Mouse (Mus musculus) intestine, embryonic 15.5 days (tissue): ENCODE data around the gene Acin1. TPM values are rescaled to one million over a fixed set of nuclear protein-coding genes. Genes with fewer than 3 reads are reported as not detected.

Experiments
- ATAC-seq: fragments of 200-750 bp; cut with Nextera tagmentation; 2 replicates; pipeline ENCODE4 v1.8.0; 2017; ENCODE audit warnings: moderate TSS enrichment, moderate library complexity
- H3K27ac ChIP-seq: fragments of 300-500 bp; sonication (generic); 2 replicates; pipeline ENCODE4 v1.5.1; 2015; ENCODE audit warnings: mild to moderate bottlenecking, inconsistent platforms
- H3K27me3 ChIP-seq: fragments of 300-500 bp; sonication (generic); replicated peaks from 2 replicates; pipeline ENCODE4 v1.6.1; 2015; ENCODE audit warnings: inconsistent platforms
- H3K36me3 ChIP-seq: fragments of 300-500 bp; sonication (generic); 2 replicates; pipeline ENCODE4 v1.6.1; 2015; ENCODE audit warnings: inconsistent platforms
- H3K4me1 ChIP-seq: fragments of 300-500 bp; sonication (generic); replicated peaks from 2 replicates; pipeline ENCODE4 v1.6.1; 2015; ENCODE audit warnings: inconsistent platforms
- H3K4me2 ChIP-seq: fragments of 300-500 bp; sonication (generic); replicated peaks from 2 replicates; pipeline ENCODE4 v1.6.1; 2015; ENCODE audit warnings: mild to moderate bottlenecking, inconsistent platforms
- H3K4me3 ChIP-seq: fragments of 300-500 bp; sonication (generic); replicated peaks from 2 replicates; pipeline ENCODE4 v1.5.1; 2015; ENCODE audit warnings: inconsistent platforms
- H3K9ac ChIP-seq: fragments of 300-500 bp; sonication (generic); 2 replicates; pipeline ENCODE4 v1.6.1; 2015; ENCODE audit warnings: inconsistent platforms
- H3K9me3 ChIP-seq: fragments of 300-500 bp; sonication (generic); 2 replicates; pipeline ENCODE4 v1.6.1; 2016; ENCODE audit warnings: inconsistent platforms
- WGBS: fragments of 180-500 bp; shearing (Covaris S2); methylation state at CpG from one replicate; pipeline ENCODE4 v1.1.7; 2015; 5-methylcytosine and 5-hydroxymethylcytosine counted together
- microRNA counts: library from miRNA; unstranded; fragments of <30 nt; microRNA quantifications from one replicate; lab custom pipeline; 2016
- polyA plus RNA-seq: library from polyadenylated mRNA; unstranded; fragments of >200 nt; fragmentation: Nextera tagmentation; extraction: Ambion mirVana; gene quantifications from 2 replicates; pipeline ENCODE4 v1.2.1, GENCODE M21; 2015

Gene Acin1
- polyA plus RNA-seq, 1 experiment from 2014 or later = 107 TPM

DNA sequence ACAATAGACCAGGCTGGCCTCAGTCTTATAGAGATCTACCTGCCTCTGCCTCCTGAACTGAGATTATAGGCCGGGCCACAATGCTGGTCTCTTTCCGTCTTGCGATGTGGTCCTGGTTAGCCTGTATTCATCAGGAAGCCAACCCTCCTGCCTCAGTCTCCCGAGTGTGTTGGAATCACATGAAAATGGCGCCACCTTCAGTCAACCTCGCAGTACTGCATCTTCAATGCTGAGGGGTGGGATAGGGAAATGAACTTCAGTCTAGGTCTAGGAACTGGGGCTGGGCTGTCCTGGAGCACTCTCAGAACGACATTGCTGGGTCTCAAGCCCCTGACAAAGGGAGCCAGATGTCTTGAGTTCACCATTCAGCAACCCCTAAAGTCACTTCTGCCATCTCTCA is 89.6 kb downstream of the Acin1 start:
- Histone ChIP-seq H3K4me3 (no peak overlapping the region), H3K4me1 (peaks cover 8% of the 10 kb centered on the region; the same call in 1 of the 2 replicates), H3K4me2 (no peak overlapping the region), H3K27me3 (no peaks in the 10 kb centered on the region), H3K9me3 (no peaks in the 10 kb centered on the region), H3K27ac (no peak overlapping the region), H3K36me3 (0 out of 2 replicates have a peak, but pooled peaks cover 9% of the 10 kb centered on the region), H3K9ac (no peak overlapping the region)
- no peak for ATAC-seq
- 77% methylated on average over 7 of the region's 7 CpGs for WGBS

DNA sequence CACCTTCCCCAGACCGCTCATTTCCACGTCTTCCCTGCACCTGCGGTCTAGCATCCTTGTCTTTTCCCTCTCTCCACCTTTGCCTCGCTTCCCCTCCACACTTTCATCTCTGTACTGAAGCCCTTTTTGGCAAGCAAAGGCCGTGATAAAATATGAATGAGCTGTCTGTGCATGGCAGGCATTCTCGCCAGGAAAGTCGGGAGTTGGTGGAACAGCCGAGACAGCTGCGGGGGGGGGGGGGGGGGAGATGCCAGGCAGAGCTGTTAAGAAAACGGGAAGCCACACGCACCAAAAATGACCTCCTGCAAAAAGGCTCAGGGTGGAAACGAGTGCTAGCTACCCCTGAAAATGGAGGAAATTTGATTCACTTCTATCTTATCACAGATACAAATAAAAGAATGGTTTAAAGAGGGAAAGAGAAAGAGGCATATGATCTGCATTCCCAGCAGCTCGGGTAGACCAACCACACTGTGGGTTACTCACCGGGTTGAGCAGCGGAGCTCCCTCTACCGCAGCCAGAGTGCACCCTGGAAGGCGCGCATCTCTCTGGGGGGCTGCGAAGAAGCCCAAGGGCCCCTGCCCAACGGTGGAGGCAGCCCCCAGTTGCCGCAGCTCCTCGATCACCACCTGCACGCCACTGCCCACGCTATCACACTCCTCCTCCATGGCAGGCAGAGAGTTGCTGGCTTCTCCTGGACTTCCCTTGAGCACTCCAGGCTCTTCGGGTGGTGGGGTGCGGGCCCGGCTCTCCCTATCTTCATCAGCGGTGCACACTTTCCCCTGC is 91.9 kb downstream of the Acin1 start:
- H3K27ac ChIP-seq = no peak overlapping the region
- H3K36me3 ChIP-seq = 0 out of 2 replicates have a peak, but pooled peaks cover 9% of the 10 kb centered on the region
- H3K4me2 ChIP-seq = no peak overlapping the region
- H3K4me3 ChIP-seq = no peak overlapping the region
- WGBS = 71% methylated on average over 28 of the region's 28 CpGs
- H3K9me3 ChIP-seq = no peaks in the 10 kb centered on the region
- peaks cover 8% of the 10 kb centered on the region; the same call in 1 of the 2 replicates for H3K4me1 ChIP-seq
- H3K27me3 ChIP-seq = no peaks in the 10 kb centered on the region
- no peak for ATAC-seq
- H3K9ac ChIP-seq = no peak overlapping the region

DNA sequence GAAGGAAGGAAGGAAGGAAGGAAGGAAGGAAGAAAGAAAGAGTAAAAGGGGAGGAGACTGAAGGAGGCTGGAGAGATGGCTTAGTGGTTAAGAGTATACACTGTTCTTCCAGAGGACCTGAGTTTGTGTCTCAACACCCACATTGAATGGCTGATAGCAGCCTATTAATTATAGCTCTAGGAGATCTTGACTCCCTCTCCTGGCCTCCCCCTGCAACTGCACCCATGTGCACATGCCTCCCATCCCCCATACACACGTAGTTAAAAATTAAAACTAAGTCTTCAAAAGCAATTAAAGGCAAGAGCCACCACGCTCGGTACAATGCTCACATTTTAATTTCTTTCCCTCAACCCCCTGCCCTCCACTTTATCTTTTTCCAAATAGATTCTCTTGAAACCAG is 92.7 kb downstream of the Acin1 start:
- no peak overlapping the region for H3K4me2 ChIP-seq
- no peak overlapping the region for H3K9ac ChIP-seq
- 87% methylated on average over 3 of the region's 3 CpGs for WGBS
- no peak overlapping the region for H3K27ac ChIP-seq
- no peak for ATAC-seq
- H3K36me3 ChIP-seq = 0 out of 2 replicates have a peak, but pooled peaks cover 9% of the 10 kb centered on the region
- no peaks in the 10 kb centered on the region for H3K9me3 ChIP-seq
- H3K27me3 ChIP-seq = no peaks in the 10 kb centered on the region
- H3K4me3 ChIP-seq = no peak overlapping the region
- peaks cover 8% of the 10 kb centered on the region; the same call in 1 of the 2 replicates for H3K4me1 ChIP-seq

DNA sequence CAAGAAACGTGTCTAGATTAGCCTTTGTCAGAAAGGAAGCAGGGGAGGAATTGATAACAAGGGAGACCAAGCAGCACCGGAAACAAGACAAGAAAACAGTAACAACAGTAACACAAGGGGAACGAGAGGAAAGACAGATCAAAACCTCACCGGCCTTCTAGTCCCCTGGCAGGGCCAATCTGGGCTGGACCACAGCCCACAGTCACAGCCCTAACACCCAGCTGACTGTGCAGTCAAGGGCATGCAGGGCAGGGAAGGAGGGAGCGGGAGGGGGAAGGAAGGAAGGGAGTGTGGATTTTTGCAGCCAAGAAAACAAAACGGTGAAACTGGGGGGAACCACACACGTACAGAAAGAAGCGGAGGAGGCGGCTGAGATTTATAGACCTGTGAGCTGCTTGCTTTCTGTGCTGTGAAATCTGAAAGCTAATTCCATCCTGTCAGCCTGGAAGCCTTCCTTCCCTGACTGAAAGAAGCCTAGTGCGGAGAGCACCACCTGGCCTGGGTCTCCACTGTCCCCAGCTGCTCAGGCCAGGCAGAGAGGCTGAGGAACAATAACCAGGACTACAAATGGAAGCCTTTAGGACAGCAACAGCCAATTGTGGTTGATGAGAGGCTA is 94.3 kb downstream of the Acin1 start:
- Histone ChIP-seq H3K36me3 (0 out of 2 replicates have a peak, but pooled peaks cover 9% of the 10 kb centered on the region), H3K4me3 (no peak overlapping the region), H3K9ac (no peak overlapping the region), H3K9me3 (no peaks in the 10 kb centered on the region), H3K4me2 (no peak overlapping the region), H3K27ac (peak overlapping the region; percentile 51; the same call in 1 of the 2 replicates), H3K27me3 (no peaks in the 10 kb centered on the region), H3K4me1 (peaks cover 8% of the 10 kb centered on the region; the same call in 1 of the 2 replicates)
- 44% methylated on average over 10 of the region's 10 CpGs for WGBS
- ATAC-seq = peak; percentile 51; the same call in 1 of the 2 replicates

MicroRNA genes within 50 kb of the gene (microRNA counts, 519-probe panel; counts per million panel counts)
- microRNA mmu-miR-686 (lab: Ali Mortazavi, UCI) = 97.1 counts per million, percentile 29 among the panel's probes with 10 or more counts

Other genes starting within 250 kb of the Acin1 start
- gene Lrp10, start 222.8 kb downstream of the Acin1 start, polyA plus RNA-seq = 57.2 and 60.6 TPM in 2 replicates
- 1.6 and 1.9 TPM in 2 replicates for gene Rem2, start 210.8 kb downstream of the Acin1 start, polyA plus RNA-seq
- gene Prmt5, start 169.4 kb downstream of the Acin1 start, polyA plus RNA-seq = 78.0 and 80.0 TPM in 2 replicates
- 53.9 and 57.2 TPM in 2 replicates for gene Haus4, start 132.3 kb downstream of the Acin1 start, polyA plus RNA-seq
- gene Ajuba, start 109.4 kb downstream of the Acin1 start, polyA plus RNA-seq = 18.2 and 19.0 TPM in 2 replicates
- gene 4931414P19Rik, start 80.9 kb downstream of the Acin1 start, polyA plus RNA-seq = 6.0 and 8.2 TPM in 2 replicates
- 360 and 408 TPM in 2 replicates for gene Psmb5, start 68.9 kb downstream of the Acin1 start, polyA plus RNA-seq
- not detected in 2 replicates for gene Psmb11, start 65.5 kb downstream of the Acin1 start, polyA plus RNA-seq
- gene Gm17606, start 46.0 kb downstream of the Acin1 start, polyA plus RNA-seq = not detected in 2 replicates
- 2.8 and 3.0 TPM in 2 replicates for gene Cdh24, start 45.6 kb downstream of the Acin1 start, polyA plus RNA-seq
- 83.7 and 84.8 TPM in 2 replicates for gene 1700123O20Rik, start 715 bp downstream of the Acin1 start, polyA plus RNA-seq
- gene Gm29776, start 11.9 kb upstream of the Acin1 start, polyA plus RNA-seq = 0.11 and 0.15 TPM in 2 replicates
- 0.19 and 0.21 TPM in 2 replicates for gene Cebpe, start 25.2 kb upstream of the Acin1 start, polyA plus RNA-seq
- gene Slc7a8, start 95.0 kb upstream of the Acin1 start, polyA plus RNA-seq = 30.9 and 33.0 TPM in 2 replicates
- not detected in 2 replicates for gene Rnf212b, start 127.2 kb upstream of the Acin1 start, polyA plus RNA-seq
- gene Homez, start 184.0 kb upstream of the Acin1 start, polyA plus RNA-seq = 6.2 and 6.9 TPM in 2 replicates
- gene Ppp1r3e, start 190.6 kb upstream of the Acin1 start, polyA plus RNA-seq = 2.3 TPM in 2 replicates
- 3.6 and 4.7 TPM in 2 replicates for gene Bcl2l2, start 196.4 kb upstream of the Acin1 start, polyA plus RNA-seq
- gene Gm20521, start 196.5 kb upstream of the Acin1 start, polyA plus RNA-seq = 0.34 and 0.35 TPM in 2 replicates
- gene Pabpn1, start 205.6 kb upstream of the Acin1 start, polyA plus RNA-seq = 108 and 119 TPM in 2 replicates
- 30.2 and 33.2 TPM in 2 replicates for gene Slc22a17, start 226.2 kb upstream of the Acin1 start, polyA plus RNA-seq
- 20.0 and 20.7 TPM in 2 replicates for gene Efs, start 239.2 kb upstream of the Acin1 start, polyA plus RNA-seq
- gene Il25, start 245.8 kb upstream of the Acin1 start, polyA plus RNA-seq = not detected in 2 replicates
- 2.2 and 2.3 TPM in 2 replicates for gene Cmtm5, start 249.3 kb upstream of the Acin1 start, polyA plus RNA-seq